Mouse (Mus musculus) bone marrow, adult 2 months (tissue): ENCODE data around the gene Morc1. TPM values are rescaled to one million over a fixed set of nuclear protein-coding genes. Genes with fewer than 3 reads are reported as not detected.

ENCODE experiments used
- H3K27ac ChIP-seq: fragments of 200-500 bp; 2 replicates; pipeline ENCODE4 v1.5.1; 2012; ENCODE audit warnings: low read depth, mild to moderate bottlenecking, control low read depth, inconsistent platforms, low read length; ENCODE audit not compliant: control insufficient read depth, poor library complexity, insufficient read depth
- H3K4me1 ChIP-seq: fragments of 200-500 bp; 2 replicates; pipeline ENCODE4 v1.6.1; 2011; ENCODE audit warnings: low read length; ENCODE audit not compliant: control insufficient read depth, insufficient read depth
- H3K4me3 ChIP-seq: fragments of 200-500 bp; replicated peaks from 2 replicates; pipeline ENCODE3; 2011; ENCODE audit warnings: mild to moderate bottlenecking, low read depth, low read length, control low read depth; ENCODE audit not compliant: control insufficient read depth
- CTCF ChIP-seq: fragments of 200-500 bp; IDR thresholded peaks from 2 replicates; pipeline ENCODE4 v1.5.1; 2011; ENCODE audit warnings: low read length, control low read depth; ENCODE audit not compliant: control insufficient read depth, insufficient read depth
- POLR2A ChIP-seq: fragments of 200-500 bp; IDR thresholded peaks from 2 replicates; pipeline ENCODE4 v1.6.1; 2011; ENCODE audit warnings: low read depth, mild to moderate bottlenecking, control low read depth, low read length, borderline replicate concordance; ENCODE audit not compliant: control insufficient read depth
- WGBS: fragments of 180-500 bp; shearing (Covaris S2); methylation state at CpG from one replicate; pipeline ENCODE4 v1.1.7; 2018; 5-methylcytosine and 5-hydroxymethylcytosine counted together
- polyA plus RNA-seq: library from polyadenylated mRNA; stranded (reverse); fragments of >200 nt; gene quantifications from 2 replicates; pipeline ENCODE4 v1.2.4, GENCODE M21; 2011; ENCODE audit warnings: low replicate concordance; ENCODE audit not compliant: missing spikeins, insufficient read depth, insufficient read length

The Morc1 gene
- polyA plus RNA-seq, 1 experiment, result 4.4 TPM

- TF ChIP-seq POLR2A (no peak), CTCF (no peak)
- 74% methylated on average over 7 of the region's 7 CpGs for WGBS
- H3K4me1 ChIP-seq, result no peaks in the 10 kb centered on the region
- H3K27ac ChIP-seq, result no peak overlapping the region
- H3K4me3 ChIP-seq, result no peak overlapping the region
Measured at GRCm38 (mm10) chr16:48409580-48409979, 21.5 kb upstream of the Morc1 start.

GRCm38 (mm10) chr16:48410125-48410524 is 20.9 kb upstream of the Morc1 start:
- H3K4me3 ChIP-seq, result no peak overlapping the region
- WGBS, result 79% methylated on average over 3 of the region's 3 CpGs
- TF ChIP-seq CTCF (no peak), POLR2A (no peak)
- no peaks in the 10 kb centered on the region for H3K4me1 ChIP-seq
- H3K27ac ChIP-seq, result no peak overlapping the region

GRCm38 (mm10) chr16:48412246-48412645 is 18.8 kb upstream of the Morc1 start, which contains the start of gene Gm5485:
Gm5485 (minus strand) TSS chr16:48412416.
- Histone ChIP-seq H3K4me3 (no peak within 1 kb of the TSS), H3K4me1 (no peaks in the 10 kb centered on the region), H3K27ac (no peak within 1 kb of the TSS)
- WGBS, result 88% methylated on average over 1 of the region's 1 CpGs
- TF ChIP-seq POLR2A, result no peak
- no peak for TF ChIP-seq CTCF

GRCm38 (mm10) chr16:48418557-48418956 is 12.5 kb upstream of the Morc1 start:
- 65% methylated on average over 3 of the region's 3 CpGs for WGBS
- TF ChIP-seq POLR2A, result no peak
- TF ChIP-seq CTCF, result no peak
- Histone ChIP-seq H3K27ac (no peak overlapping the region), H3K4me1 (no peaks in the 10 kb centered on the region), H3K4me3 (no peak overlapping the region)

GRCm38 (mm10) chr16:48419035-48419434 is 12.0 kb upstream of the Morc1 start:
- WGBS, result 7% methylated on average over 2 of the region's 2 CpGs
- no peak for TF ChIP-seq POLR2A
- TF ChIP-seq CTCF, result no peak
- H3K4me1 ChIP-seq, result no peaks in the 10 kb centered on the region
- H3K27ac ChIP-seq, result no peak overlapping the region
- no peak overlapping the region for H3K4me3 ChIP-seq

- no peak overlapping the region for H3K27ac ChIP-seq
- 39% methylated on average over 2 of the region's 2 CpGs for WGBS
Measured at GRCm38 (mm10) chr16:48422501-48422900, 8.5 kb upstream of the Morc1 start.

GRCm38 (mm10) chr16:48424069-48424468 is 7.0 kb upstream of the Morc1 start:
- Histone ChIP-seq H3K4me1 (no peaks in the 10 kb centered on the region), H3K27ac (no peak overlapping the region), H3K4me3 (no peak overlapping the region)
- 87% methylated on average over 4 of the region's 4 CpGs for WGBS
- TF ChIP-seq CTCF (no peak), POLR2A (no peak)

More at GRCm38 (mm10) chr16:48422501-48422900, 8.5 kb upstream of the Morc1 start:
- TF ChIP-seq POLR2A (no peak), CTCF (no peak)
- no peak overlapping the region for H3K4me3 ChIP-seq
- H3K4me1 ChIP-seq, result no peaks in the 10 kb centered on the region

- TF ChIP-seq CTCF (no peak), POLR2A (no peak)
- no peak overlapping the region for H3K4me3 ChIP-seq
- H3K27ac ChIP-seq, result no peak overlapping the region
- WGBS, result 85% methylated on average over 1 of the region's 1 CpGs
- no peaks in the 10 kb centered on the region for H3K4me1 ChIP-seq
Measured at GRCm38 (mm10) chr16:48429427-48429826, 1.6 kb upstream of the Morc1 start.

- TF ChIP-seq CTCF (no peak), POLR2A (no peak)
- no peak overlapping the region for H3K27ac ChIP-seq
- WGBS, result 15% methylated on average over 1 of the region's 1 CpGs
- H3K4me3 ChIP-seq, result no peak overlapping the region
- no peaks in the 10 kb centered on the region; the same call in 1 of the 2 replicates for H3K4me1 ChIP-seq
Measured at GRCm38 (mm10) chr16:48435454-48435853, 4.4 kb downstream of the Morc1 start.
